Mouse (Mus musculus) stomach, embryonic 15.5 days (tissue): ENCODE measurements around the gene Tipin. TPM values are rescaled to one million over a fixed set of nuclear protein-coding genes. Genes with fewer than 3 reads are reported as not detected.
A peak's percentile ranks its signal among the peaks of the same experiment; 100 is the strongest.

Experiments
- ATAC-seq: fragments of 200-750 bp; cut with Nextera tagmentation; 2 replicates; pipeline ENCODE4 v1.8.0; 2017; ENCODE audit warnings: low read depth, moderate number of reproducible peaks, moderate TSS enrichment; ENCODE audit not compliant: insufficient read depth, low FRiP score
- H3K27ac ChIP-seq: fragments of 300-500 bp; sonication (generic); 2 replicates; pipeline ENCODE4 v1.5.1; 2015; ENCODE audit warnings: mild to moderate bottlenecking, inconsistent platforms
- H3K27me3 ChIP-seq: fragments of 300-500 bp; sonication (generic); replicated peaks from 2 replicates; pipeline ENCODE4 v1.6.1; 2015; ENCODE audit warnings: inconsistent platforms
- H3K36me3 ChIP-seq: fragments of 300-500 bp; sonication (generic); 2 replicates; pipeline ENCODE4 v1.6.1; 2015; ENCODE audit warnings: inconsistent platforms
- H3K4me1 ChIP-seq: fragments of 300-500 bp; sonication (generic); 2 replicates; pipeline ENCODE4 v1.6.1; 2015; ENCODE audit warnings: inconsistent platforms
- H3K4me2 ChIP-seq: fragments of 300-500 bp; sonication (generic); 2 replicates; pipeline ENCODE4 v1.6.1; 2015; ENCODE audit warnings: mild to moderate bottlenecking, inconsistent platforms
- H3K4me3 ChIP-seq: fragments of 300-500 bp; sonication (generic); replicated peaks from 2 replicates; pipeline ENCODE4 v1.5.1; 2015; ENCODE audit warnings: inconsistent platforms
- H3K9ac ChIP-seq: fragments of 300-500 bp; sonication (generic); 2 replicates; pipeline ENCODE4 v1.6.1; 2015; ENCODE audit warnings: inconsistent platforms
- H3K9me3 ChIP-seq: fragments of 300-500 bp; sonication (generic); 2 replicates; pipeline ENCODE4 v1.6.1; 2016; ENCODE audit warnings: inconsistent platforms
- WGBS: fragments of 180-500 bp; shearing (Covaris S2); methylation state at CpG from one replicate; pipeline ENCODE4 v1.1.7; 2015; 5-methylcytosine and 5-hydroxymethylcytosine counted together
- polyA plus RNA-seq: library from polyadenylated mRNA; unstranded; fragments of >200 nt; fragmentation: Nextera tagmentation; extraction: Ambion mirVana; gene quantifications from 2 replicates; pipeline ENCODE4 v1.2.1, GENCODE M21; 2015

Tipin gene
- polyA plus RNA-seq, 1 experiment from 2014 or later = 182 TPM

DNA sequence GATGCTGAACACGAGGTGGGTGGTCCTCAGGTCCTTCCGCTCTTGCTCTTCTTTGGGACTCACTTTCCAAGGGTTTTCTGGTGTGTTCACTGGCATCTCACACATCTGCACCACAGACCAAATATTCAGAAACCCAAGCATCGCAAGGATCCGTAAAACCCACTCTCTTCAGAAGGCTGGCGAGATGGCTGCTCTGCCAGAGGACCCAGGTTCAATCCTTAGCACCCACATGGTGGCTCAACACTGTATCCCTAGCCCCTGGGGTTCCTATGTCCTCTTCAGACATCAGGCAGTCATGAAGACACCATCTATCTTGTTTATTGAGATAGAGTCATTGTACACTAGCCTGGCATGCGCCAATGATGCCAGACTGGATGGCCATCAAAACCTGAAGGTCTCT lies 33.3 kb downstream of the Tipin start:
- H3K4me3 ChIP-seq = no peak overlapping the region
- H3K9me3 ChIP-seq = no peaks in the 10 kb centered on the region
- H3K4me2 ChIP-seq = no peak overlapping the region
- no peaks in the 10 kb centered on the region for H3K4me1 ChIP-seq
- no peak for ATAC-seq
- H3K27ac ChIP-seq = no peak overlapping the region
- WGBS = 95% methylated on average over 6 of the region's 6 CpGs
- H3K36me3 ChIP-seq = peaks cover 20% of the 10 kb centered on the region; the same call in 1 of the 2 replicates
- H3K9ac ChIP-seq = no peak overlapping the region
- no peaks in the 10 kb centered on the region for H3K27me3 ChIP-seq

DNA sequence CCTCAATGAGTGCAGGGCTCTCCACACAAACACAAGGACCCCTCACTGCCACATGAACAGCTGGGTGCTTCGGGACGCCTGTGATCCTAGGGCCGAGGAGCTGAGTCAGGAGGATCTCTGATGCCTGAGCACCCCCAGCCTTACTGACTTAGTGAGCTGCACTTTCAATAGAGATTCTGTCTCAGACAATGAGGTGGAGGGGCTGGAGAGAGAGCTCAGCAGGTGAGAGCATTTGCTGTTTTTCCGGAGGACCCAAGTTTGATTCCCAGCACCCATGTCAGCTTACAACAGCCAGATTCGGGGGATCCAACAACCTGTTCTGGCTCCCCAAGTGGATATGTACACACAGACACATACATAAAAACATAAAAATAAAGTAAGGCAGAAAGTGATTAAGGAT lies 35.6 kb downstream of the Tipin start:
- no peaks in the 10 kb centered on the region for H3K4me1 ChIP-seq
- WGBS = over 99% methylated on average over 5 of the region's 5 CpGs
- H3K36me3 ChIP-seq = peaks cover 14% of the 10 kb centered on the region; the same call in 1 of the 2 replicates

DNA sequence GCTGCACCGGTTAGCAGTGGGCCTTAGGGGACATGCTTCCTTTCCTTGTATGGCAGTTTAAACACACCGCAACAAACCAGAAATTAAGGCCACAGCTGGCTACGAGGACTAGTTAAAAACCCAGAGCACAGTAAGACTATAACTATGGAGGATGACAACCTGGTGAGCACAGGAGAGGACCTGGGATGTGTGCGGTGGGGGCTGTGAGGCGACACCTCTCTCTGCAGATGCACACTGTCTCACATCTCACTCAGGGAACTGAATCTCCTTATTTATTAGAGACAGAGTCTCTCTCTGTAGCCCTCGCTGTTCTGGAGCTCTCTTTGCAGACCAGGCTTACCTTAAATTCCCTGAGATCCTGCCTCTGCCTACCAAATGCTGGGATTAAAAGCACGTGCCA lies 42.6 kb downstream of the Tipin start:
- no peak overlapping the region for H3K27ac ChIP-seq
- no peak overlapping the region for H3K9ac ChIP-seq
- no peak overlapping the region for H3K4me2 ChIP-seq
- no peak overlapping the region for H3K4me3 ChIP-seq
- H3K36me3 ChIP-seq = peaks cover 6% of the 10 kb centered on the region; the same call in 1 of the 2 replicates
- 91% methylated on average over 7 of the region's 7 CpGs for WGBS
- ATAC-seq = no peak
- H3K4me1 ChIP-seq = no peaks in the 10 kb centered on the region
- H3K27me3 ChIP-seq = no peaks in the 10 kb centered on the region
- H3K9me3 ChIP-seq = no peaks in the 10 kb centered on the region

More for the DNA sequence above, 35.6 kb downstream of the Tipin start:
- Histone ChIP-seq H3K9ac (no peak overlapping the region), H3K4me3 (no peak overlapping the region), H3K9me3 (no peaks in the 10 kb centered on the region), H3K27me3 (no peaks in the 10 kb centered on the region), H3K4me2 (no peak overlapping the region), H3K27ac (no peak overlapping the region)
- ATAC-seq = no peak

DNA sequence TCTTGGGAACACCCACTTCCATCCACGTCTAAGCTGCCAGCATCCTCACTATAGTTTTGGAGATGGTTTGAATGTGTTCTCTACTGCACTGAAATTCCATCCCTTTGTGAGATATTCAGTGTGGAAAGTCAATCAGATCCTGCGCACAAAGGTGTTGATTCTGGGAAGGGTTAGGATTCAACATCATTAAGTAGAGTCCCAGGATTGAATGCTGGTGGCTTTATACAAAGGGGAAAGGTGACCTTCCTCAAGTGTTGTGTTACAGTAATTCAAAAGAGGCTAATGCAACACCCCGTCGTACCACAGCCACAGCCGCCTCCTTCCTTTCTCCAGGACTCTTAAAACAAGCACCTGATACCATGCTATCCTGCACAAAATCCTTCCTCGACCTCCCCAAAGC lies 54.4 kb downstream of the Tipin start:
- 83% methylated on average over 6 of the region's 6 CpGs for WGBS

DNA sequence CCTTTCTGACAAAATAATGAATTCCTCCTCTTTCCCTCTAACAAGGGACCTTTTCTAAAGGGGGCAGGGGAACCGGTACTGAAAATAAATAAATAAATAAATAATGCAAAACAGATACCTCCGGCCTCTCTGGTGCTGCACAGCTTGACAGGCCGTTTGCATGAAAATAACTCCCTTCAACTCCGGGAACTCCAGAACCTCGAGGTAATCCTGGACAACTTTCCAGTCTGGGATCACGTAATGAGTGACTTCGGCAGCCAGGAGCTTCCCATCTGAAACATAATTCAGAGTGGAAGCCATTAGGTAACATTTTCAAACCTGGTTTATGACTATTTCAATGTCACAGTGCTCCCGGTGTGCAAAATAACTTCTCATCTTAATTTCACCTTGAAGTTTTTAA lies 58.0 kb downstream of the Tipin start:
- no peak overlapping the region for H3K4me3 ChIP-seq

More for the DNA sequence above, 54.4 kb downstream of the Tipin start:
- Histone ChIP-seq H3K4me2 (no peak overlapping the region), H3K27ac (no peak overlapping the region), H3K9me3 (no peaks in the 10 kb centered on the region), H3K9ac (no peak overlapping the region), H3K4me3 (no peak overlapping the region), H3K4me1 (peaks cover 5% of the 10 kb centered on the region; the same call in 1 of the 2 replicates), H3K27me3 (no peaks in the 10 kb centered on the region), H3K36me3 (0 out of 2 replicates have a peak, but pooled peaks cover 8% of the 10 kb centered on the region)
- ATAC-seq = no peak

DNA sequence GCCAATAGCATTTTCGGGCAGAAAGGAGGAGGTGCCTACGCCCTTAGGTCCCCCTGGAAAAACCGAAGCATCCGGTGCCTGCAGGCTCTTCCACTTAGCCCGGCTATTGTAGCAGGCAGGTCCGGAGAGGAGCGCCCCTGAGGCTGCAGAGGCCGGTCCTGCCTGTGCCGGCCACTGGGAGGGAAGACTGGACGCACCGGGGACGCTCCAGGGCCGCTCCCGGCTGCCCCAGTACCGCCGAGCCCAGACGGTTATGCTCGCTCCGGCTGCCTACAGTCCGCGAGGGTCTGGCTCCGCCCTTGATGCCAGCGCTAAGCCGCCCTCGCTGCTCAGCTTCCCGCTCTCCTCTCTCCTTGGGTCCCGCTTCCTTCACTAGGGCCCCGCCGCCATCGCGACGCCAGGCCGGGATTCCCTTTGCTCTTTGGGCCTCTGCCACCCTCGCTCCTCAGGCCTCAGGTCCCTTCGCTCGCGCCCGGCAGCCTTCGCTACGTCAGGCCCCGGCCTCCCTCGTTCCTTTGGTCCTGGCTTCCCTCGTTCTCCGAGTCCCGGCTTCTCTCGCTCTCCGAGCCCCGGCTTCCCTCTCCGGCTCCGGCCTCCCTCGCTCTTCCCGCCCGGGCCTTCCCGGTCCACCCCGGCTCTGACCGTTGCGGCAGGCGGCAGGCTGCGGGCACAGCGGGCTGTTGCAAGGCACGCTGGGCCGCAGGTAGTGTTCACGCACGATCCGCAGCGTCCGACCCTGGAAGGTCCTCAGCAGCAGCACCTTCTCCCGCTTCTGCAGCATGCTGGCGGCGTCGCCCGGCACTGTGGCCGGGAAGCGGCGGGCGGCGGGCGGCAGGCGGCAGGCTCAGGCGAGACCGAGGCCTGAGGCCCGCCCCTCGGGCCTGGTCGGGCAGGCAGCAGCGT lies 59.2 kb downstream of the Tipin start:
- Histone ChIP-seq H3K27me3 (no peaks in the 10 kb centered on the region), H3K27ac (peak overlapping the region; percentile 98), H3K4me3 (peak overlapping the region; percentile 53), H3K9me3 (no peaks in the 10 kb centered on the region), H3K4me2 (peak overlapping the region; percentile 83), H3K9ac (peak overlapping the region; percentile 88), H3K4me1 (peaks cover 8% of the 10 kb centered on the region; the same call in 1 of the 2 replicates), H3K36me3 (no peaks in the 10 kb centered on the region)
- under 1% methylated on average over 85 of the region's 85 CpGs for WGBS
- ATAC-seq = peak; percentile 86

More for the DNA sequence above, 58.0 kb downstream of the Tipin start:
- no peaks in the 10 kb centered on the region for H3K27me3 ChIP-seq
- H3K27ac ChIP-seq = peak overlapping the region; percentile 98; the same call in 1 of the 2 replicates
- WGBS = 53% methylated on average over 8 of the region's 8 CpGs
- 0 out of 2 replicates have a peak, but pooled peaks cover 5% of the 10 kb centered on the region for H3K36me3 ChIP-seq
- H3K4me2 ChIP-seq = peak overlapping the region; percentile 83
- peaks cover 8% of the 10 kb centered on the region; the same call in 1 of the 2 replicates for H3K4me1 ChIP-seq
- ATAC-seq = no peak
- H3K9me3 ChIP-seq = no peaks in the 10 kb centered on the region
- no peak overlapping the region for H3K9ac ChIP-seq

DNA sequence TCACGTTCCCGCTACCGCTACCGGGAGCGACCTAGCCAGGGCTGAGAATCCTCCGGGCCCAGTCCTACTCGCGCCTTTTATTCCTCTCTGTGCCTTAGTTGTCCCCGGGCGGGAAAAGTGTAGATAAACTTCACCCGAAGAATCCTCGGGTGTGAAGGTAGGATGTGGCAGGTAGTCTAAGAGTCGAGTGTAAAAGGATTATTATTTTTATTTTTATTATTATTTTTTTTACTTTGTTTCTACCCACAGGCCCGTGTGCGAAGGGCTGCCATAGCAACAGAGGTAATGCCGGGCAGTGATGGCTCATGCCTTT lies 59.8 kb downstream of the Tipin start, which contains the start of gene Dis3l:
TSS of gene Dis3l (minus strand) at position 35 of the 313 bp plus-strand sequence.
- Histone ChIP-seq H3K9ac (peak within 1 kb of the TSS; percentile 88), H3K4me1 (peaks cover 8% of the 10 kb centered on the region; the same call in 1 of the 2 replicates), H3K4me2 (peak within 1 kb of the TSS; percentile 83), H3K36me3 (no peaks in the 10 kb centered on the region), H3K27me3 (no peaks in the 10 kb centered on the region), H3K4me3 (peak within 1 kb of the TSS; percentile 53), H3K27ac (peak within 1 kb of the TSS; percentile 98), H3K9me3 (no peaks in the 10 kb centered on the region)
- ATAC-seq = no peak
- WGBS = 7% methylated on average over 16 of the region's 16 CpGs

DNA sequence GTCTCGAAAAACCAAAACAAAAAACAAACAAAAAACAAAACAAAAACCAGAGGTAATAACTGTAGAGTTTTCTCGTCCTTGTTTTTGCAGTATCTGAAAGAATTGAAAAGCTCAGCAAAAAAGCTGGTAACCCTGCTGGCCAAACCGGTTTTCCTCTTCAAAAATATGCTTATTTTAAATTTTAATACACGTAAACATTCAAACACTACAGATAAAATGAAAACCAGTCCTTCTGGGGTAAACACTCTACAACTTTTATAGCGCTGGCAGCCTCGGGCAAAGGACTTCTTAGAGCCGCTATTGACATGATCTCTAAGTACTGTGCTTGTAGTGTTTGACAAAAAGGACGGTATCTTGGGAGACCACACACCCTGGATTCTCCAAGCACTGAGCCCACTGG lies 60.3 kb downstream of the Tipin start:
- H3K4me3 ChIP-seq = peak overlapping the region; percentile 53; the same call in 1 of the 2 replicates
- no peaks in the 10 kb centered on the region for H3K9me3 ChIP-seq
- H3K27ac ChIP-seq = peak overlapping the region; percentile 98; the same call in 1 of the 2 replicates
- H3K9ac ChIP-seq = peak overlapping the region; percentile 88; the same call in 1 of the 2 replicates
- H3K4me1 ChIP-seq = peaks cover 8% of the 10 kb centered on the region; the same call in 1 of the 2 replicates
- no peaks in the 10 kb centered on the region for H3K36me3 ChIP-seq
- H3K27me3 ChIP-seq = no peaks in the 10 kb centered on the region
- 80% methylated on average over 8 of the region's 8 CpGs for WGBS
- no peak for ATAC-seq
- peak overlapping the region; percentile 83 for H3K4me2 ChIP-seq

DNA sequence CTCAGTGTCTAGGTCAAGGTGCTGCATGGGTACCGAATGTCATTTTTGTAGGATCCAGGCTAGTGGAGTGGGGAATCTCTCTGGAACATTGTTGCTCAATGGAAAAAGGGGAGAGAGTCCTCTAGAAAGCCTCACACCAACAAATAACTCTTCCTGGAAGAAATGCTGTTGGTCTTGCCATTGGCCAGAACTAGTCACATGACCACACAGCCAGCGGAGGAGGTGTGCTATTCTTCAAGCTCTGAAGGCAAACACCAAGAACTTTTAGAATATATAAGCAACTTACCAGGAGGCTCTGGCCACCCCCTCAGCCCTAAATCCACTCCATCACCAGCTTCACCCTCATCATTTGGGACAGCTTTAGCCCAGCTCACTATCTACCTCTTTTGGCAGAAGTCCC lies 62.3 kb downstream of the Tipin start:
- ATAC-seq = no peak
- Histone ChIP-seq H3K4me2 (no peak overlapping the region), H3K27ac (no peak overlapping the region), H3K27me3 (no peaks in the 10 kb centered on the region), H3K4me3 (no peak overlapping the region), H3K36me3 (no peaks in the 10 kb centered on the region), H3K4me1 (peaks cover 8% of the 10 kb centered on the region; the same call in 1 of the 2 replicates), H3K9me3 (no peaks in the 10 kb centered on the region), H3K9ac (no peak overlapping the region)
- WGBS = 91% methylated on average over 2 of the region's 2 CpGs

DNA sequence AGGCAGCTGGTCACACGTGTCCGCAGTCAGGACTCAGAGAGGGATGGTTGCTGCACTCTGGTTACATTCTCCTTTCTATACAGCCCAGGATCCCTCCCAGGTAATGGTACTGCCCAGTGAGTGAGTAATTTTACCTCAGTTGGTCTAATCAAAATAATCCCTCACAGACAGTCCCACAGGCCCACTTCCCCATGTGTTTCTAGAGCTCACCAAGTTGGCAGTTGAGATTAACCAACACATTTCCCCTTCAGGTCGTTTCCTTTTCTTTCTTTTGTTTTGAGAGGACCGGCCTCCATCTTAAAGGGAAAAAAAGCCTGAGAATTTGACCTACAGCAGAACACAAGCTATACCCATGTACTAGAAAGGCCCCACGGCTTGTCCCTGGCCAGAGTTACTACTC lies 64.5 kb downstream of the Tipin start:
- Histone ChIP-seq H3K27ac (no peak overlapping the region), H3K4me3 (no peak overlapping the region), H3K4me2 (no peak overlapping the region), H3K4me1 (0 out of 2 replicates have a peak, but pooled peaks cover 3% of the 10 kb centered on the region), H3K9me3 (no peaks in the 10 kb centered on the region), H3K27me3 (no peaks in the 10 kb centered on the region), H3K36me3 (no peaks in the 10 kb centered on the region), H3K9ac (no peak overlapping the region)
- ATAC-seq = no peak
- 64% methylated on average over 5 of the region's 5 CpGs for WGBS

DNA sequence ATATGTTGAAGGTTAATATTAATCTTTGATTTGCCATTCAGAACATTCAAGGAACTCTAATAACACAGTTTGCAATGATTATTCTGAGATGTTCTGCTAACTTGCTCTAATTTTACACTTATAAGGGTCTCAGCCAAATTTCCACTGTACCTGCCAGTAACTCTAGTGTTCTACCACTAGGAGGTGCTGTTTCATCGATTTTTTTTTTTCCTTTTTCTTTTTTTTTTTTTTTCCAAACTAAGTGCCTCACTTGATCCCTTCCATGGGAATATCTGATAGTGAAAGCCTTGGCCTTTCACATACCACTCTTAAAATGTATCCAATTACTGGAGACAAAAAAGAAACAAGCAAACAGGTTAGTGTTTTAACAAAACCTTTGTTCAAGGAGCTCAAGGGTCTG lies 66.0 kb downstream of the Tipin start:
- H3K4me1 ChIP-seq = no peaks in the 10 kb centered on the region
- ATAC-seq = no peak
- no peak overlapping the region for H3K9ac ChIP-seq
- no peak overlapping the region for H3K4me2 ChIP-seq
- no peaks in the 10 kb centered on the region for H3K36me3 ChIP-seq
- no peak overlapping the region for H3K27ac ChIP-seq
- WGBS = 0% methylated on average over 1 of the region's 1 CpGs
- no peaks in the 10 kb centered on the region for H3K27me3 ChIP-seq
- no peak overlapping the region for H3K4me3 ChIP-seq
- no peaks in the 10 kb centered on the region for H3K9me3 ChIP-seq

DNA sequence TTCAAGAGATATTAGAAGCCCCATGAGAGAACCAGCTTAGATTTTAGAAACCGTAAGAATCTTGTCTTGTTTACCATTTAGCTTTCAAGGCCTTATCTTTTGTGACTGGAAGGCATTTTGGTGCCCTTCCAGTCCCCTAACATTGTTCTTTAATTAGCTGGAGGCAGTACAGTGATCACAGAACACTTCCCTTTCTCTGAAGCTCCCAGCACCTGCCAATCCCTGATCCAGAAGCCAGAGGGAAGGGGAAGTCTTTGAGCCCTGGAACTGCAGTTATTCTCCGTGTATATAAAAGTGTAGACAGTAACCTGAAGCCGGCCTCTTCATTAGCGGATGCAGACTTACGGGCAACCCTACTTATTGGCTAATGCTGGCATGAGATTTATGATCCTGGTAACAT lies 68.1 kb downstream of the Tipin start:
- H3K36me3 ChIP-seq = no peaks in the 10 kb centered on the region
- 50% methylated on average over 5 of the region's 5 CpGs for WGBS
- H3K9me3 ChIP-seq = no peaks in the 10 kb centered on the region
- no peak for ATAC-seq
- no peaks in the 10 kb centered on the region for H3K4me1 ChIP-seq
- no peaks in the 10 kb centered on the region for H3K27me3 ChIP-seq
- H3K27ac ChIP-seq = no peak overlapping the region
- no peak overlapping the region for H3K4me3 ChIP-seq
- H3K9ac ChIP-seq = no peak overlapping the region
- no peak overlapping the region for H3K4me2 ChIP-seq
